Mouse (Mus musculus): ENCODE results near the gene Add2. TPM values are rescaled to one million over a fixed set of nuclear protein-coding genes. Genes with fewer than 3 reads are reported as not detected.
A peak's percentile ranks its signal among the peaks of the same experiment; 100 is the strongest.
"Not testable (repeated sequence)": the region's sequence is repeated elsewhere in the genome, so short reads cannot be mapped to it uniquely, and the experiment has no call there.

Gene Add2
- 7.4 and 7.7 TPM in 2 replicates for polyA plus RNA-seq (2014; fragmentation: Nextera tagmentation; extraction: Ambion mirVana)

DNA sequence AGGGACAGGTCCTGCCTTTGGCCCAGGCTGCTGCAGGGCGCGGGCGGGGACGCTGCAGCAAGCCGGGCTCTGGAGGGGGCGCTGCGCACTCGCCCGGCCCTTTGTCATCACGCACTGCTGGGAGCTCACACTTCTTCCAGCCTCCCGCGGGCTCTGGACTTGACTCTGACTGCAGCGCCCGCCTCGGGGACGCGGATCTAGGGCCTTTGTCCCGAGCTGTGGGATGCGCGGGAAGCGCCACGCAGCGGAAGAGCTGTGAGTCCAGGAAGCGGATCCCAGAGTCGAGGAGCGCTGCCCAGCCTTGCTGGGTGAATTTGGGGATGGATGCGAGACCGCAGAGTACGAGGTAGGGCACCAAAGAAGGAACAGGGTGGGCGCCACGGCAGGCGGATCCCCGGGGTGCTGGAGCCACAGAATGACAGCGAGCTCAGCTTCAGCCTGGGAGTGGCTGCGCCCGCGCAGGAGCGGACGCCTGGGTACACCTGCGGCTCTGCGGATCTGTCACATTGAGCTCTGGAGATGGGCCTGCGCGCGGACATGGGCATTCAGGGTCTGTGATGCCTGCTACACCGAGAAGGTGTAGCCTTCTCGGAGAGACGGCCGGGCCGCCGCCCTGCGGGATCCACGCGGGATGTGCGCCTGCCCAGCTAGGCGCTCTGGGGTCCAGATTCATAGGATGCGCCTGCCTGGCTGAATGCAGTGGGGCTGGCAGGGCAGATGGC, at the start of gene Add2:
Gene Add2, plus strand, starts transcription at position 81 of the 722 bp plus-strand sequence.
- Histone ChIP-seq H3K4me2 (ENCODE audit: low read length) (peak within 1 kb of the TSS; percentile 76), H3K9me3 (ENCODE audit: control insufficient read depth, low read length) (no peaks in the 10 kb centered on the region), H3K4me1 (replicated peaks; ENCODE audit: control insufficient read depth, insufficient read depth, low read length) (0 out of 2 replicates have a peak, but pooled peaks cover 3% of the 10 kb centered on the region), H3K4me3 (ENCODE audit: low read depth, low read length) (peak within 1 kb of the TSS; percentile 44), H3K27ac (ENCODE audit: low read depth) (no peak within 1 kb of the TSS), H3K27me3 (replicated peaks; ENCODE audit: control insufficient read depth, insufficient read depth, low read length) (peaks cover 18% of the 10 kb centered on the region), H3K36me3 (ENCODE audit: control insufficient read depth, insufficient read depth, low read length) (no peaks in the 10 kb centered on the region), H3K9ac (ENCODE audit: low read length) (peak within 1 kb of the TSS; percentile 40)
- WGBS: 1% methylated on average over 56 of the region's 56 CpGs
- ATAC-seq (replicated peaks; ENCODE audit: low FRiP score, low TSS enrichment, low read depth) (peak; percentile 85), DNase-seq (ENCODE audit: low spot score) (peak; percentile 73)

DNA sequence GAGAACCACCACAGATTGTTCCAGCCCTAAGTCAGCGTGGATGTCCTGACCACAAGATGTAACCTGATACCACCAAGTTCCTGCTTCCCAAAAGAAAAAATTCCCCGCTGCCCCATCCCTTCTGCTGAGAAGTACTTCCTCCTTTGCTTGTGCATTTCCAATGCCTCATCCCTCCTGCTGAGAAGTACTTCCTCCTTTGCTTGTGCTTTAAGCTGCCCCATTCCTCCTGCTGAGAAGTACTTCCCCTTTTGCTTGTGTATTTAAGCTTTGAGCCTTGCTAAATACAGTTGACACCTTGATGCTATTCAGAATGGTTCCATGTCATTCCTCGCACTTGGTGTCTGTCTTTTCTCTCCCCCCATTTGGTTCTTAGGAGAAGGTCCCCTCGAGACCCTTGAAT, 49.7 kb upstream of the Add2 start:
- not testable (repeated sequence) for H3K4me2 ChIP-seq (ENCODE audit: low read length); DNase-seq (ENCODE audit: low spot score); H3K27ac ChIP-seq (ENCODE audit: low read depth); H3K27me3 ChIP-seq (replicated peaks; ENCODE audit: control insufficient read depth, insufficient read depth, low read length); H3K9me3 ChIP-seq (ENCODE audit: control insufficient read depth, low read length); ATAC-seq (replicated peaks; ENCODE audit: low FRiP score, low TSS enrichment, low read depth); H3K9ac ChIP-seq (ENCODE audit: low read length); H3K4me3 ChIP-seq (ENCODE audit: low read depth, low read length); H3K36me3 ChIP-seq (ENCODE audit: control insufficient read depth, insufficient read depth, low read length); H3K4me1 ChIP-seq (replicated peaks; ENCODE audit: control insufficient read depth, insufficient read depth, low read length)
- WGBS: 77% methylated on average over 4 of the region's 4 CpGs

DNA sequence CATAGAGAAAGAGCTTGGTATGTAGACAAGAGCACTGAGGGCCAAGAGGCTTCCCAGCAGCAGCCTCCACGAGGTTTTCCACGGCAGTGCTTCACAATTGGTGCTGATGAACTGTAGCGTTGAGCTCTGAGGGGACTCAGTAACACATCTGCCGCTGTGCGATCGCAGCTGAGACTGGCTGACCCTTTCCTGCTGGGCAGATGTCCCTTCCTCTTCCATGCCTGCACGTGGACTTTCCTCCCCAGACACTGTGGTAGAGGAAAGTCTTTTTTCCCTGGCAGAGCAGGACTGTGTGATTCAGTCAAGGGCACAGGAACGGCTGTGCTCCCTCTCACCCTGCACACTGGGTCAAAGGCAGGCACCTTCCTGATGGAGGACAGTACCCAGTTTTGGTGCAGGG, 44.1 kb upstream of the Add2 start:
- Histone ChIP-seq H3K4me2 (ENCODE audit: low read length) (no peak overlapping the region), H3K27ac (ENCODE audit: low read depth) (no peak overlapping the region), H3K9ac (ENCODE audit: low read length) (no peak overlapping the region), H3K4me1 (replicated peaks; ENCODE audit: control insufficient read depth, insufficient read depth, low read length) (no peaks in the 10 kb centered on the region), H3K36me3 (ENCODE audit: control insufficient read depth, insufficient read depth, low read length) (no peaks in the 10 kb centered on the region), H3K9me3 (ENCODE audit: control insufficient read depth, low read length) (no peaks in the 10 kb centered on the region), H3K27me3 (replicated peaks; ENCODE audit: control insufficient read depth, insufficient read depth, low read length) (no peaks in the 10 kb centered on the region), H3K4me3 (ENCODE audit: low read depth, low read length) (no peak overlapping the region)
- DNase-seq (ENCODE audit: low spot score) (no peak), ATAC-seq (replicated peaks; ENCODE audit: low FRiP score, low TSS enrichment, low read depth) (no peak)
- 76% methylated on average over 8 of the region's 8 CpGs for whole genome bisulfite sequencing

DNA sequence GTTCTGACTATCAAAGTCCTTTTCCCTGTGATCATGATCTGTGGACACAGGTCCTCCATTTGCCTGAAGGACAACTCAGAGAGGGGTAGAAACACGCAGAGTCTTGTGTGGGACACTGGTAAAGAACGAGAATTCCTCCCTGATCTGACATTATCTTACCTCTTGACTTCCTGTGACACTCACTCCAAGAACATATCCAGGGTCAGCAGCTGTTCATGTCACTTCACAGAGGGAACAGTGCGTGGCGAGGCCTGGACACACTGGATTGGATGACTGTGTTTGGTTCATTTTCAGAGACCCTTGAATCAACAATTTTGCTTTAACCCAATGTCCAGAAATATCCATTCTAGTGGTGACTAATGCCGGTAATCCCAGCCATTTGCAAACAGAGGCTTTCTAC, 38.9 kb upstream of the Add2 start:
- not testable (repeated sequence) for H3K27me3 ChIP-seq (replicated peaks; ENCODE audit: control insufficient read depth, insufficient read depth, low read length); H3K27ac ChIP-seq (ENCODE audit: low read depth); H3K4me2 ChIP-seq (ENCODE audit: low read length); H3K9ac ChIP-seq (ENCODE audit: low read length); DNase-seq (ENCODE audit: low spot score); H3K4me3 ChIP-seq (ENCODE audit: low read depth, low read length); H3K4me1 ChIP-seq (replicated peaks; ENCODE audit: control insufficient read depth, insufficient read depth, low read length); H3K36me3 ChIP-seq (ENCODE audit: control insufficient read depth, insufficient read depth, low read length); ATAC-seq (replicated peaks; ENCODE audit: low FRiP score, low TSS enrichment, low read depth); H3K9me3 ChIP-seq (ENCODE audit: control insufficient read depth, low read length)
- WGBS: 83% methylated on average over 5 of the region's 5 CpGs

DNA sequence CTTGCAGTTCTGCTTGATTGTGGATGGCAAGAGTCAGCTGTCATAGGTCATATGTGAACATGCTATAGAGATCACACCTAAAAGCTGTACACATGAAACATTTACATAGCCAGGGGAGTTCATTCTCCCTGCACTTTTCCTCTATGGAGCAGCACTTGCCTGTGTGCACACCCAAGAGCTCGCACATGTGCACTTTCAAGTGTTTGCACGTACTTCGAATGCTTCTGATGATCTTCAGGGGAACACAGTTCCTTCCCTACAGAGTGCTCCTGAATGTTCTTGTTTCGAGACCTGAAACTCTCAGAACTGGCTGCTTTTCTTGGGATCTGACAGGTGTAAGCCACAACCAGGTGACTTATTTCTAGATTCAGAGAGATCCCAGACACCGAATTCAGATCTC, 37.7 kb upstream of the Add2 start:
- 64% methylated on average over 5 of the region's 5 CpGs for WGBS
- not testable (repeated sequence) for H3K4me3 ChIP-seq (ENCODE audit: low read depth, low read length); H3K4me2 ChIP-seq (ENCODE audit: low read length); H3K4me1 ChIP-seq (replicated peaks; ENCODE audit: control insufficient read depth, insufficient read depth, low read length); H3K27ac ChIP-seq (ENCODE audit: low read depth); DNase-seq (ENCODE audit: low spot score); H3K36me3 ChIP-seq (ENCODE audit: control insufficient read depth, insufficient read depth, low read length); H3K9ac ChIP-seq (ENCODE audit: low read length); H3K9me3 ChIP-seq (ENCODE audit: control insufficient read depth, low read length); ATAC-seq (replicated peaks; ENCODE audit: low FRiP score, low TSS enrichment, low read depth); H3K27me3 ChIP-seq (replicated peaks; ENCODE audit: control insufficient read depth, insufficient read depth, low read length)

DNA sequence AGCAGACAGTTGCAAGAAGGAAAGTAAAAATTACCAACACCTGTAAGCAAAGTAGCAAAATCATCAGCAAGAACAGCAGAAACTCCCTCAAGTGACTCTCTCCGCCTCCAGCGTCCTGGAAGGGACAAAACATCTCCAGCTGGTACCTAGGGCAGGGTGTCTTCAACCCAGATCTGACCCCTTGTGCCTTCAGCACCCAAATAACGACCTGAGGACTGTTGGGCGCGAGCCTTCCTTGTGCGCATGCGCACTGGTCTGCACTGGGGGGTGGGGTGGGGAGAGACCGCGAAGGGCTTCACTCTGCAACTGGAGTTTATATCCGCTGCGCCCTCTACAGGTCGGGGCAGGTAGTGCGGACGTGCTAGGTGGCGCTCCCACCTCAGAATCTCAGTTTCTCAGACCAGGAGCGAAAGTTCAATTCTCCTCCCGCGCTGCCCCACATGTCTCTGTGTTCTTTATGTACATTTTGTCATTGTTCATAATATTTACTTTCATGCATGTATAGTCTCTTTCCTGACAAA, 25.0 kb upstream of the Add2 start:
- H3K27me3 ChIP-seq (replicated peaks; ENCODE audit: control insufficient read depth, insufficient read depth, low read length): no peaks in the 10 kb centered on the region
- ATAC-seq (replicated peaks; ENCODE audit: low FRiP score, low TSS enrichment, low read depth) (no peak), DNase-seq (ENCODE audit: low spot score) (no peak)
- H3K27ac ChIP-seq (ENCODE audit: low read depth): no peak overlapping the region
- H3K4me2 ChIP-seq (ENCODE audit: low read length): no peak overlapping the region
- WGBS: 76% methylated on average over 18 of the region's 18 CpGs
- H3K4me3 ChIP-seq (ENCODE audit: low read depth, low read length): no peak overlapping the region
- H3K36me3 ChIP-seq (ENCODE audit: control insufficient read depth, insufficient read depth, low read length): no peaks in the 10 kb centered on the region
- H3K4me1 ChIP-seq (replicated peaks; ENCODE audit: control insufficient read depth, insufficient read depth, low read length): no peaks in the 10 kb centered on the region
- no peak overlapping the region for H3K9ac ChIP-seq (ENCODE audit: low read length)
- no peaks in the 10 kb centered on the region for H3K9me3 ChIP-seq (ENCODE audit: control insufficient read depth, low read length)

DNA sequence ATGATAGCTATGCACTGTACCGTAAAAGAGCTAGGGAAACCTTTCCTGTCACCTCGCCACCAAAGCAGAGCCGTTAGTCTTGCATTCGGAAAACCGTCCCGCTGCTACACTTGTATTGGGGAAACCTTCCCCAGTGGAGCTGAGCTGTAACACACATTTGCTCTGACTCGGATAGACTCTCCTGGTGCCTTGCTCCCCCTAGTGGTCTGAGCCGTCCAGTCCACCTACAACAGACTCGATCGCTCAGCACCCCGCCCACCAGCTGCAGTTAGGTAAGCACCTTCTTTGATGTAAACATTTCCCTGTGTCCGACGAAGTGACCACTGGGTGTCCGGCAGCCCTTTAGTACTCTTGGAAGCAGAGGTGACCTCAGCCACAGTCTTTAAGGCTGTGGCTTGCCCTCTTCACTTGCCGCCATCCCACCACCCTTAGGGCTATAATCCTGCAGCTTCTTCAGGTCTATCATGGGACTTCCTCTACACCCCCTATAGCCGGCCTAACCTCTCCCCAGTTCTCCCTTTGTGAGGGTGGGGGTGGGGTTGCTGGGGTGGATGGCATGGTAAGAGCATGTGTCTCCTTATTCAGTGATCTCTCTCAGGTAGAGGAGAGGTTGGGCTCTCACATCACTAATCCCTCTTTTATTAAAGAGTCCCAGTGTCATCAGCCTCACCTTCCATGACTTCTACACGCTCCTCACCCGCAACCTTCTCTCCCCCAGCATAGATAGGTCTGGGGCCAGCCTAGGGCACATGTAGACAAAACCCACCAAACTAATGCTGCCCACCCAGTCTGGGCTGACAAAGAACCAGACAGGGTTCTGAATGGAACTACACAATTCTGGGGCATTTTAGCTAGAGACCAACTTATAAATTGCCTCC, 24.0 kb upstream of the Add2 start:
- WGBS: 9% methylated on average over 18 of the region's 18 CpGs

DNA sequence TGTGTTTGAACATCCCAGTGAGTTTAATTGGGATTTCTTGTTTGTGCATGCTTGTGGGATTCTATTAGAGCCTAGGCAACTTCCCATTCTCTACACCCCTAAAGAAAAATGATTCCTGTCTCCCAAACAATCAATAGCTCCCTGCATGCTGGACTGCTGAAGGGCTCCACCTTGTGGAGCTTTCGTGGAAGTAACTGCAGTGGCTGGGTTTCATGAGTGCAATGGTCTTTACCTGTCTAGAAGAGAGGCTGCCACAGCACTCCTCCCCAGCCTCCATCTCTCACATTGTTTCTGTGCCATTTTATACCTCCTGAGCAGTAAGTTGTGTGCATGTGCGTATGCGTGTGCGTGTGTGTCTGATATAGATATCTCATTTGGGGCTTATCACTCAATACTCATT, 18.5 kb upstream of the Add2 start:
- H3K4me3 ChIP-seq (ENCODE audit: low read depth, low read length): no peak overlapping the region
- H3K4me1 ChIP-seq (replicated peaks; ENCODE audit: control insufficient read depth, insufficient read depth, low read length): no peaks in the 10 kb centered on the region
- H3K27me3 ChIP-seq (replicated peaks; ENCODE audit: control insufficient read depth, insufficient read depth, low read length): no peaks in the 10 kb centered on the region
- DNase-seq (ENCODE audit: low spot score) (peak; percentile 67), ATAC-seq (replicated peaks; ENCODE audit: low FRiP score, low TSS enrichment, low read depth) (no peak)
- H3K36me3 ChIP-seq (ENCODE audit: control insufficient read depth, insufficient read depth, low read length): no peaks in the 10 kb centered on the region
- no peak overlapping the region for H3K9ac ChIP-seq (ENCODE audit: low read length)
- H3K9me3 ChIP-seq (ENCODE audit: control insufficient read depth, low read length): no peaks in the 10 kb centered on the region
- H3K4me2 ChIP-seq (ENCODE audit: low read length): no peak overlapping the region
- WGBS: 41% methylated on average over 4 of the region's 4 CpGs
- H3K27ac ChIP-seq (ENCODE audit: low read depth): no peak overlapping the region

More for the DNA sequence above, 24.0 kb upstream of the Add2 start:
- no peak overlapping the region for H3K4me3 ChIP-seq (ENCODE audit: low read depth, low read length)
- H3K9ac ChIP-seq (ENCODE audit: low read length): no peak overlapping the region
- peak; percentile 92 for DNase-seq (ENCODE audit: low spot score)
- ATAC-seq (replicated peaks; ENCODE audit: low FRiP score, low TSS enrichment, low read depth): peak; percentile 90
- H3K27ac ChIP-seq (ENCODE audit: low read depth): no peak overlapping the region
- no peaks in the 10 kb centered on the region for H3K4me1 ChIP-seq (replicated peaks; ENCODE audit: control insufficient read depth, insufficient read depth, low read length)
- H3K27me3 ChIP-seq (replicated peaks; ENCODE audit: control insufficient read depth, insufficient read depth, low read length): no peaks in the 10 kb centered on the region
- no peaks in the 10 kb centered on the region for H3K36me3 ChIP-seq (ENCODE audit: control insufficient read depth, insufficient read depth, low read length)
- no peaks in the 10 kb centered on the region for H3K9me3 ChIP-seq (ENCODE audit: control insufficient read depth, low read length)
- peak overlapping the region; percentile 39 for H3K4me2 ChIP-seq (ENCODE audit: low read length)
